In genomic region chr14:23542131-23542530, GRCm38 (mm10) we compare ENCODE assay signal across 19 mouse cellular contexts.
DNase-seq lines count a peak whose midpoint lies in the region; ATAC-seq lines count a peak whose summit lies in the region.
"Had no signal": no experiment of that assay in that cellular context is flagged by ENCODE, and none has a peak within 500 bp of the region (broad histone marks: within the 10 kb centered on the region; RNA-seq: fewer than 3 reads in every experiment).

No protein-coding gene starts in this region.

- H3K4me2 ChIP-seq in intestine, embryonic 14.5 days (ENCODE audit: low read length) = no peak overlapping the region
- H3K4me2 ChIP-seq in intestine, embryonic 15.5 days (replicated peaks) = no peak overlapping the region
- no peak overlapping the region for H3K4me2 ChIP-seq in limb, embryonic 13.5 days (replicated peaks)
- H3K4me2 ChIP-seq: embryonic facial prominence, embryonic 12.5 days; forebrain, embryonic 13.5 days; forebrain, embryonic 15.5 days had no signal

- no peak overlapping the region for H3K4me3 ChIP-seq in intestine, embryonic 14.5 days (ENCODE audit: low read depth, low read length)
- H3K4me3 ChIP-seq in intestine, embryonic 15.5 days (replicated peaks) = no peak overlapping the region
- H3K4me3 ChIP-seq in limb, embryonic 10.5 days = no peak overlapping the region
- H3K4me3 ChIP-seq in limb, embryonic 13.5 days = no peak overlapping the region
- H3K4me3 ChIP-seq: embryonic facial prominence, embryonic 10.5 days; embryonic facial prominence, embryonic 12.5 days; forebrain, embryonic 13.5 days; forebrain, embryonic 15.5 days had no signal

- no peak overlapping the region for H3K9ac ChIP-seq in intestine, embryonic 14.5 days (ENCODE audit: low read length)
- no peak overlapping the region for H3K9ac ChIP-seq in intestine, embryonic 15.5 days
- H3K9ac ChIP-seq in limb, embryonic 13.5 days = no peak overlapping the region
- H3K9ac ChIP-seq: embryonic facial prominence, embryonic 12.5 days; forebrain, embryonic 13.5 days; forebrain, embryonic 15.5 days had no signal

- H3K27ac ChIP-seq in intestine, embryonic 14.5 days (ENCODE audit: low read depth) = no peak overlapping the region
- H3K27ac ChIP-seq in intestine, embryonic 15.5 days = no peak overlapping the region
- H3K27ac ChIP-seq in limb, embryonic 10.5 days = peak overlapping the region; percentile 51; the same call in 1 of the 2 replicates
- no peak overlapping the region for H3K27ac ChIP-seq in limb, embryonic 13.5 days
- H3K27ac ChIP-seq: embryonic facial prominence, embryonic 10.5 days; embryonic facial prominence, embryonic 12.5 days; forebrain, embryonic 13.5 days; forebrain, embryonic 15.5 days had no signal

- intact Hi-C loops in gastrocnemius, postnatal 14 days (cut with DNase I; ENCODE audit: low total_unique reads) = no loop called here

- 43% methylated on average over 6 of the region's 6 CpGs for WGBS in intestine, embryonic 14.5 days
- WGBS in intestine, embryonic 15.5 days = 62% methylated on average over 6 of the region's 6 CpGs
- 42% methylated on average over 6 of the region's 6 CpGs for WGBS in limb, embryonic 10.5 days
- WGBS in limb, embryonic 13.5 days = 21% methylated on average over 6 of the region's 6 CpGs

- no peaks in the 10 kb centered on the region for H3K27me3 ChIP-seq in intestine, embryonic 14.5 days (replicated peaks; ENCODE audit: control insufficient read depth, insufficient read depth, low read length)
- no peaks in the 10 kb centered on the region for H3K27me3 ChIP-seq in intestine, embryonic 15.5 days (replicated peaks)
- peaks cover 4% of the 10 kb centered on the region; the same call in 1 of the 2 replicates for H3K27me3 ChIP-seq in limb, embryonic 10.5 days (ENCODE audit: low read depth, poor library complexity, severe bottlenecking)
- H3K27me3 ChIP-seq in limb, embryonic 13.5 days = no peaks in the 10 kb centered on the region
- H3K27me3 ChIP-seq: embryonic facial prominence, embryonic 12.5 days; forebrain, embryonic 13.5 days; forebrain, embryonic 15.5 days had no signal

- no peaks in the 10 kb centered on the region for H3K36me3 ChIP-seq in intestine, embryonic 14.5 days (ENCODE audit: control insufficient read depth, insufficient read depth, low read length)
- H3K36me3 ChIP-seq in intestine, embryonic 15.5 days = no peaks in the 10 kb centered on the region
- no peaks in the 10 kb centered on the region for H3K36me3 ChIP-seq in limb, embryonic 10.5 days
- no peaks in the 10 kb centered on the region for H3K36me3 ChIP-seq in limb, embryonic 13.5 days
- H3K36me3 ChIP-seq: embryonic facial prominence, embryonic 10.5 days; embryonic facial prominence, embryonic 12.5 days; forebrain, embryonic 15.5 days had no signal

- H3K4me1 ChIP-seq in intestine, embryonic 14.5 days (replicated peaks; ENCODE audit: control insufficient read depth, insufficient read depth, low read length) = no peaks in the 10 kb centered on the region
- H3K4me1 ChIP-seq in intestine, embryonic 15.5 days (replicated peaks) = no peaks in the 10 kb centered on the region
- H3K4me1 ChIP-seq in limb, embryonic 10.5 days = peaks cover 17% of the 10 kb centered on the region
- H3K4me1 ChIP-seq in limb, embryonic 13.5 days = peaks cover 13% of the 10 kb centered on the region
- H3K4me1 ChIP-seq: embryonic facial prominence, embryonic 10.5 days; forebrain, embryonic 13.5 days; forebrain, embryonic 15.5 days had no signal

- peak; percentile 9 for DNase-seq in intestine, embryonic 14.5 days (ENCODE audit: low spot score)
- peak; percentile 73 for DNase-seq in forelimb bud, embryonic 11.5 days (ENCODE audit: low read depth, low spot score)
- peak; percentile 61 for DNase-seq in limb, embryonic 10.5 days (ENCODE audit: low spot score)
- no peak for DNase-seq in gastrocnemius, postnatal 14 days
- DNase-seq: adrenal gland, adult 8-10 months; adrenal gland, postnatal 14 days; adrenal gland, postnatal 36 days; cerebellum, adult 11-12 months; cerebellum, adult 2 months; cerebellum, adult 9-10 months; cerebellum, postnatal 10 days; cerebellum, postnatal 25 days had no signal

- H3K9me3 ChIP-seq in intestine, embryonic 14.5 days (ENCODE audit: control insufficient read depth, low read length) = 0 out of 2 replicates have a peak, but pooled peaks cover 3% of the 10 kb centered on the region
- H3K9me3 ChIP-seq in intestine, embryonic 15.5 days = no peaks in the 10 kb centered on the region
- H3K9me3 ChIP-seq in limb, embryonic 10.5 days (replicated peaks) = no peaks in the 10 kb centered on the region
- H3K9me3 ChIP-seq in limb, embryonic 13.5 days = no peaks in the 10 kb centered on the region
- H3K9me3 ChIP-seq: embryonic facial prominence, embryonic 12.5 days; forebrain, embryonic 13.5 days; forebrain, embryonic 15.5 days had no signal

- ATAC-seq in intestine, embryonic 14.5 days (replicated peaks; ENCODE audit: low FRiP score, low TSS enrichment, low read depth) = no peak
- no peak for ATAC-seq in intestine, embryonic 15.5 days
- peak; percentile 36; the same call in 1 of the 2 replicates for ATAC-seq in limb, embryonic 13.5 days (ENCODE audit: low FRiP score, low read depth)
- ATAC-seq in activated CD4-positive, CD25-positive, alpha-beta regulatory T cell, adult 4 months = no peak
- ATAC-seq: forebrain, embryonic 13.5 days; forebrain, embryonic 15.5 days had no signal
